Mouse (Mus musculus) bone marrow macrophage, adult 2 months (primary cell): ENCODE data around the gene Adgrg2. TPM values are rescaled to one million over a fixed set of nuclear protein-coding genes. Genes with fewer than 3 reads are reported as not detected.

Experiments used
- H3K27ac ChIP-seq: 2 replicates; pipeline ENCODE4 v1.5.1; 2012; ENCODE audit warnings: low read depth, low read length; ENCODE audit not compliant: insufficient read depth
- H3K4me1 ChIP-seq: 2 replicates; pipeline ENCODE4 v1.6.1; 2012; ENCODE audit warnings: low read length; ENCODE audit not compliant: control insufficient read depth, insufficient read depth
- H3K4me3 ChIP-seq: 2 replicates; pipeline ENCODE4 v1.5.1; 2012; ENCODE audit warnings: mild to moderate bottlenecking, low read length, moderate library complexity; ENCODE audit not compliant: insufficient read depth
- CTCF ChIP-seq: IDR thresholded peaks from 2 replicates; pipeline ENCODE4 v1.5.1; 2012; ENCODE audit warnings: low read depth, mild to moderate bottlenecking, low read length, moderate library complexity
- POLR2A ChIP-seq: IDR thresholded peaks from 2 replicates; pipeline ENCODE4 v1.6.1; 2012; ENCODE audit warnings: mild to moderate bottlenecking, low read depth, low read length, borderline replicate concordance
- polyA plus RNA-seq: library from polyadenylated mRNA; stranded (reverse); fragments of >200 nt; gene quantifications from 2 replicates; pipeline ENCODE4 v1.2.4, GENCODE M21; 2012; ENCODE audit not compliant: missing spikeins, insufficient read depth, insufficient read length

The Adgrg2 gene
- not detected in 2 replicates for polyA plus RNA-seq

GRCm38 (mm10) chrX:160390464-160390956, at the start of gene Adgrg2:
Gene Adgrg2, plus strand, starts transcription at chrX:160390690.
- Histone ChIP-seq H3K4me3 (no peak within 1 kb of the TSS; the same call in 1 of the 2 replicates), H3K27ac (no peak within 1 kb of the TSS), H3K4me1 (no peaks in the 10 kb centered on the region)
- TF ChIP-seq POLR2A (no peak), CTCF (no peak)

- TF ChIP-seq POLR2A (no peak), CTCF (no peak)
- Histone ChIP-seq H3K4me1 (no peaks in the 10 kb centered on the region), H3K27ac (no peak overlapping the region), H3K4me3 (no peak overlapping the region)
These were observed 39.5 kb upstream of the Adgrg2 start for GRCm38 (mm10) chrX:160350995-160351394.

- no peak overlapping the region for H3K4me3 ChIP-seq
- no peak for TF ChIP-seq CTCF
- no peak for TF ChIP-seq POLR2A
- H3K4me1 ChIP-seq, result no peaks in the 10 kb centered on the region
- no peak overlapping the region for H3K27ac ChIP-seq
These were observed 38.4 kb upstream of the Adgrg2 start for GRCm38 (mm10) chrX:160351967-160352677.

- TF ChIP-seq POLR2A, result no peak
- no peak for TF ChIP-seq CTCF
- no peak overlapping the region for H3K27ac ChIP-seq
- H3K4me3 ChIP-seq, result no peak overlapping the region
- H3K4me1 ChIP-seq, result no peaks in the 10 kb centered on the region
These were observed 5.6 kb upstream of the Adgrg2 start for GRCm38 (mm10) chrX:160384748-160385501.

- H3K4me1 ChIP-seq, result no peaks in the 10 kb centered on the region
- H3K27ac ChIP-seq, result no peak overlapping the region
- TF ChIP-seq POLR2A, result no peak
- TF ChIP-seq CTCF, result no peak
- H3K4me3 ChIP-seq, result no peak overlapping the region
These were observed 5.1 kb upstream of the Adgrg2 start for GRCm38 (mm10) chrX:160385502-160385772.

- H3K4me1 ChIP-seq, result no peaks in the 10 kb centered on the region
- no peak overlapping the region for H3K27ac ChIP-seq
- TF ChIP-seq CTCF, result no peak
- no peak overlapping the region for H3K4me3 ChIP-seq
These were observed 22.5 kb downstream of the Adgrg2 start for GRCm38 (mm10) chrX:160412930-160413453.

GRCm38 (mm10) chrX:160413881-160414395, 23.4 kb downstream of the Adgrg2 start:
- TF ChIP-seq CTCF (no peak), POLR2A (no peak)
- no peak overlapping the region for H3K4me3 ChIP-seq
- H3K27ac ChIP-seq, result no peak overlapping the region
- H3K4me1 ChIP-seq, result no peaks in the 10 kb centered on the region

GRCm38 (mm10) chrX:160418397-160418796, 27.9 kb downstream of the Adgrg2 start:
- Histone ChIP-seq H3K27ac (no peak overlapping the region), H3K4me1 (no peaks in the 10 kb centered on the region), H3K4me3 (no peak overlapping the region)
- no peak for TF ChIP-seq CTCF

- TF ChIP-seq POLR2A, result no peak
- TF ChIP-seq CTCF, result no peak
- no peaks in the 10 kb centered on the region for H3K4me1 ChIP-seq
- H3K27ac ChIP-seq, result no peak overlapping the region
- no peak overlapping the region for H3K4me3 ChIP-seq
These were observed 33.2 kb downstream of the Adgrg2 start for GRCm38 (mm10) chrX:160423737-160424136.

- no peak for TF ChIP-seq POLR2A
- TF ChIP-seq CTCF, result no peak
- no peaks in the 10 kb centered on the region for H3K4me1 ChIP-seq
- H3K4me3 ChIP-seq, result no peak overlapping the region
- H3K27ac ChIP-seq, result no peak overlapping the region
These were observed 36.0 kb downstream of the Adgrg2 start for GRCm38 (mm10) chrX:160426486-160426885.
